Mouse (Mus musculus) stomach, postnatal 0 days (tissue): ENCODE measurements around the gene Dok1. TPM values are rescaled to one million over a fixed set of nuclear protein-coding genes. Genes with fewer than 3 reads are reported as not detected.

ENCODE experiments used
- ATAC-seq: fragments of 200-750 bp; cut with Nextera tagmentation; 2 replicates; pipeline ENCODE4 v1.8.0; 2017; ENCODE audit not compliant: low FRiP score, low TSS enrichment
- DNase-seq: peaks from one replicate; pipeline ENCODE4 v3.0.0-alpha.2; 2016; ENCODE audit warnings: low spot score
- H3K27ac ChIP-seq: fragments of 300-500 bp; sonication (generic); replicated peaks from 2 replicates; pipeline ENCODE4 v1.5.1; 2014; ENCODE audit warnings: mild to moderate bottlenecking, control low read depth
- H3K27me3 ChIP-seq: fragments of 300-500 bp; sonication (generic); 2 replicates; pipeline ENCODE4 v1.6.1; 2014; ENCODE audit warnings: low read length; ENCODE audit not compliant: control insufficient read depth, insufficient read depth
- H3K36me3 ChIP-seq: fragments of 300-500 bp; sonication (generic); 2 replicates; pipeline ENCODE4 v1.6.1; 2014; ENCODE audit warnings: low read length, mixed read lengths; ENCODE audit not compliant: control insufficient read depth, insufficient read depth
- H3K4me1 ChIP-seq: fragments of 300-500 bp; sonication (generic); replicated peaks from 2 replicates; pipeline ENCODE4 v1.6.1; 2014; ENCODE audit warnings: antibody characterized with exemption; ENCODE audit not compliant: control insufficient read depth, insufficient read depth
- H3K4me2 ChIP-seq: fragments of 300-500 bp; sonication (generic); replicated peaks from 2 replicates; pipeline ENCODE4 v1.6.1; 2014; ENCODE audit warnings: low read depth, mild to moderate bottlenecking, control low read depth, moderate library complexity
- H3K4me3 ChIP-seq: fragments of 300-500 bp; sonication (generic); 2 replicates; pipeline ENCODE4 v1.5.1; 2014; ENCODE audit warnings: low read depth, low read length, control low read depth
- H3K9ac ChIP-seq: fragments of 300-500 bp; sonication (generic); 2 replicates; pipeline ENCODE4 v1.6.1; 2014; ENCODE audit warnings: mild to moderate bottlenecking, low read length, control low read depth, mixed read lengths
- H3K9me3 ChIP-seq: fragments of 300-500 bp; sonication (generic); 2 replicates; pipeline ENCODE4 v1.6.1; 2016; ENCODE audit warnings: low read length; ENCODE audit not compliant: control insufficient read depth
- CTCF ChIP-seq: IDR thresholded peaks from 2 replicates; pipeline ENCODE4 v1.5.1; 2016; ENCODE audit warnings: antibody characterized with exemption, low read depth, mild to moderate bottlenecking, moderate library complexity
- EP300 ChIP-seq: optimal IDR thresholded peaks from 2 replicates; pipeline ENCODE3; 2016; ENCODE audit warnings: antibody characterized with exemption
- WGBS: fragments of 180-500 bp; shearing (Covaris S2); extraction: QIAGEN DNeasy Blood & Tissue Kit; methylation state at CpG from one replicate; pipeline ENCODE4 v1.1.7; 2014; 5-methylcytosine and 5-hydroxymethylcytosine counted together
- polyA plus RNA-seq: library from polyadenylated mRNA; unstranded; fragments of >200 nt; fragmentation: Nextera tagmentation; extraction: Ambion mirVana; gene quantifications from 2 replicates; pipeline ENCODE4 v1.2.1, GENCODE M21; 2015

Dok1 gene
- polyA plus RNA-seq, 1 experiment from 2014 or later = 8.3 TPM

DNA sequence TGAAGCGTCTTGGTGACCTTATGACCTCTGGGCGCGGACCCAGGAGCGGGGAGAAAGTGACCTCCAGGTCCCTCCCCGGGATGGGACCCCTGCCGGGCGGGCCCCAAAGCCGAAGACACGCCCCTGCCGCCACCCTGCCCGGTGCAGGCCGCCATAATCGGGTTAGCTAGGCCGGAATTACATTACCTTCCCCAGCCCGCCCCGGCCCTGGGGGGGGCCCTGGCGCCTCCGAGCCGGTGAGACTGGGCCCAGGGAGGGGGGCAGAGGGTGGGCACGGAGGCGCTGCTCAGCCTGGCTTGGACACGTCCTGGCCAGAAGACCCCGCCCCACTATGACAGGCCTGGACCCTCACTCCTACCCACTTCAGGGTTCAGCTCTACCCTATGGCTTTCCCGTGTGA is 37.9 kb upstream of the Dok1 start:
- 3% methylated on average over 18 of the region's 24 CpGs for WGBS
- Histone ChIP-seq H3K4me1 (no peaks in the 10 kb centered on the region), H3K4me3 (peak overlapping the region; percentile 4; the same call in 1 of the 2 replicates), H3K36me3 (no peaks in the 10 kb centered on the region), H3K9me3 (no peaks in the 10 kb centered on the region), H3K27ac (no peak overlapping the region), H3K4me2 (no peak overlapping the region; the same call in 1 of the 2 replicates), H3K27me3 (peaks cover 46% of the 10 kb centered on the region), H3K9ac (no peak overlapping the region)
- no peak for TF ChIP-seq EP300
- no peak for TF ChIP-seq CTCF
- peak; percentile 17; the same call in 1 of the 2 replicates for ATAC-seq
- peak; percentile 33 for DNase-seq

DNA sequence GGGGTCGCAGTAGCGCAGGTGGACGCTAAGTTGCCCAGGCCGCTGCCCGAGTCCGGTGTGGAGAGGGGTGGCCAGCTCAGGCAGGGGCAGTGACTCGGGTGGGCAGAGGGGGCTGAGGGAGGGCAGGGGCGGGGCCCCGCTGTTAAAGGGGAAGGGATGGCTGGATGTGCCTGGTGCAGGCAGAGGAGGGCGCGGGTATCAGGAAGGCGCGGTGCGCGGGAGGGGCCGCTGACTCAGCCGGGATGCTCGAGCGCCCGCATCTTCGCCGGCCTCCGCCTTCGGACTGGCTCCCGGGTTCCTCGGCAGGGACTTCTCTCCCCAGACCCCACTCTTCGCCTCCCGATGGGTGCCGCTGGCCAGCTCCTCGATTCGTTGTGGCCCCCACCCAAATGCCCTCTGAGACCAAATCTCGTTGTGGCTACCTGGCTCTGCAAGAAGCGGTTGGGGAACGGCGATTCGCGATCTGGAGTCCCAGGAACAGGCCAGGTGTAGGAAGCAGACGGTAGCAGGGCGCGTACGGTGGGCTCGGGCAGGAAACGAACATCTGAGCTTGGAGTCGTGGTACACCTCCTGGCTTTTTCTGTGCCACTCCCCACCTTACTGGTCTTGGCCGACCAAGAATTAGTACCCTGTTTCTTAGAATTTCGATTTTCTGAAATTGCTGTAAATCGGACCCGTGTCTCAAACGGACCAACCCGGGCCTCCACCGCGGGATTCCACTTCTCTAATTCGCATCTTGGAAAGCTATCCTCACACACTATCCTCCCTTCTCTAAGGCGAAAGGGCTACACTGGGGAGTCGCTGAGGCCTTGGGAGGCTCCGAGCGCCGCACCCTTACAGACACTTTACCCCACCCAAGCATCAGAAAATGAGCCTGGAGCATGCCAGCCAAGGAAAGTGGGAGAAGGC is 37.3 kb upstream of the Dok1 start:
- Histone ChIP-seq H3K27me3 (peaks cover 46% of the 10 kb centered on the region), H3K4me3 (peak overlapping the region; percentile 18), H3K9me3 (no peaks in the 10 kb centered on the region), H3K4me1 (no peaks in the 10 kb centered on the region), H3K9ac (no peak overlapping the region), H3K27ac (no peak overlapping the region), H3K36me3 (no peaks in the 10 kb centered on the region), H3K4me2 (no peak overlapping the region)
- WGBS = 2% methylated on average over 56 of the region's 58 CpGs
- ATAC-seq (0 out of 2 replicates have a peak, but pooled peaks have one; percentile 11), DNase-seq (peak; percentile 54)
- TF ChIP-seq EP300 = no peak
- no peak for TF ChIP-seq CTCF

DNA sequence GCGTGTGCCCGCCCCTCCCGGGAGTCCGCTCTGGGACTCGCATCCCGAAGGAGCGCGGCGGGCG is 36.8 kb upstream of the Dok1 start, which contains the start of gene Tlx2:
Tlx2 (minus strand) TSS at position 47 of the 64 bp plus-strand sequence.
- Histone ChIP-seq H3K36me3 (no peaks in the 10 kb centered on the region), H3K27ac (no peak within 1 kb of the TSS), H3K27me3 (peaks cover 46% of the 10 kb centered on the region), H3K4me3 (peak within 1 kb of the TSS; percentile 28), H3K9me3 (no peaks in the 10 kb centered on the region), H3K4me1 (no peaks in the 10 kb centered on the region), H3K9ac (no peak within 1 kb of the TSS), H3K4me2 (peak within 1 kb of the TSS; percentile 49)
- TF ChIP-seq EP300 (no peak), CTCF (no peak)
- ATAC-seq (no peak), DNase-seq (no peak)
- WGBS = under 1% methylated on average over 10 of the region's 10 CpGs

DNA sequence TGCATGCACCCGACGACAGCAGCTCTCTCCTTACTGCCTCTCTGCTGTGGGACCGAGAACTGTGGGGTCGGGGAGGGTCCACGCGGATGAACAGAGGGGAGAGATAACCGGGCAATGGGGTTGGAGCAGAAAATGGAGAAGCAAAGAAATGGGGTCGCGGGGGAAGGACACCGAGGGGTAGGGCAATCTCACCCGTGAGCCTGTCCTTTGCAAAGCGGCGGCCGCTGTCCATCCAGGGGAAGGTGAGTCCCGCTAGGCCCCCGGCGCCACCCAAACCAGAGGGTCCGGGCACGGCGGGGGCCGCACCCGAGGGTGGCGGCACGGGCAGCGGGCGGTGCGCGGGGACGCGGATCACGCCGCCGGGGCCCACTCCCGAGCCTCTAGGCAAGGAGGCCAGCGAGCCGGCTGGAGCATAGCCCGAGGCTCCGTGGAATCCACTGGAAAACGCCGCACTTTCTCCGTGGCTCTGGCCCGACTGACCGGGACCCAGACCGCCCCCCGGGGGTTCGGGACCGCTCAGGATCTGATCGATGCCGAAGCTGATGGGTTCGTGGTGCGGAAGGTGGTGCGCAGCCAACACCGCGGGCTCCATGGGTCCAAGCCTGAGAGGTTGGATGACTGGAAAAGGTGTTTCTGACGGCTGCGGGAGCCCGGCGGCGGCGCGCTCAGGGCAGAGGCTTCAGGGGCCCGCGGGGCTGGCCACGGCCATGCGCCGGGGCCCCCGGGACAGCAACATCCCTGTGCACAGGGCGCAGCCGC is 36.4 kb upstream of the Dok1 start:
- 0 out of 2 replicates have a peak, but pooled peaks have one; percentile 22 for ATAC-seq
- Histone ChIP-seq H3K9me3 (no peaks in the 10 kb centered on the region), H3K4me1 (no peaks in the 10 kb centered on the region), H3K4me3 (peak overlapping the region; percentile 18), H3K27ac (no peak overlapping the region), H3K4me2 (peak overlapping the region; percentile 49; the same call in 1 of the 2 replicates), H3K9ac (no peak overlapping the region), H3K36me3 (no peaks in the 10 kb centered on the region), H3K27me3 (peaks cover 46% of the 10 kb centered on the region)
- 3% methylated on average over 59 of the region's 69 CpGs for WGBS
- TF ChIP-seq EP300 (no peak), CTCF (no peak)
- no peak for DNase-seq

DNA sequence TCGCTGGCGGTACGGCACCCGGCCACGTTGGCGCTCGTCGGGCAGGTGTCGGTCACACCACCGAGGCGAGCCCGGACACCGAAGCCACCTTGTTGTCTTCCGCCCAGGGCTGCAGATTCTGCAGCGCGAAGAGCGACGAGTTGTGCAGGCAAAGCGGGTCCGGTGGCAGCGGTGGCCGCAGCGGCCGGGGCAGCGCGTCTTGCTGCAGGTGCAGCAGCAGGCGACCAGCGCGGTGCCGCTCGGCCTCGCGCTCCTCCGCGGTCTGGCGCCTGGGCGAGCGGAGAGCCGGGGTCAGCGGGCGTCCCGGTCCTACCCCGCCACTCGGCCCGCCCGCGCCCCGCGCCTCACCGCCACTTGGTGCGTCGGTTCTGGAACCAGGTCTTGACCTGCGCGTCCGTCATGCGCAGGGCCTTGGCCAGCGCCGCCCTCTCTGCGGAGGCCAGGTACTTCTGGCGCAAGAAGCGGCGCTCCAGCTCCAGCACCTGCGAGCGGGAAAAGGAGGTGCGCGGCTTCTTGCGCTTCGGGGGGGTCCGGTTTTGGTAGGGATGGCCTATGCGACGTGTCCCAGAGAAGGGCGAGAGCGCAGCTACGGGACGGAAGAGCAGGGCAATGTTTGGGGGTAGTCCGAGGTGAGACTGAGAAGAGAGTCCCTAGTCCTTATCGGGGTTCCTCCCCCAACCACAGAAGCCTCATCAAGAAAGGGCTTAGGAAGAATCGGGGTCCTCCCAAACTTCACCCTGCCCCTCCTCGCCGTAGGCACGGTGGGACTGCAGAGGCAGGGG is 35.6 kb upstream of the Dok1 start:
- DNase-seq = peak; percentile 41
- no peak overlapping the region for H3K27ac ChIP-seq
- peak overlapping the region; percentile 49 for H3K4me2 ChIP-seq
- H3K27me3 ChIP-seq = peaks cover 44% of the 10 kb centered on the region
- H3K9ac ChIP-seq = no peak overlapping the region
- H3K4me3 ChIP-seq = peak overlapping the region; percentile 28
- TF ChIP-seq EP300 (no peak), CTCF (0 out of 2 replicates have a peak, but pooled peaks have one; percentile 25)
- peak; percentile 24; the same call in 1 of the 2 replicates for ATAC-seq
- WGBS = 1% methylated on average over 81 of the region's 81 CpGs
- no peaks in the 10 kb centered on the region for H3K36me3 ChIP-seq
- H3K9me3 ChIP-seq = no peaks in the 10 kb centered on the region
- H3K4me1 ChIP-seq = no peaks in the 10 kb centered on the region
